Mouse (Mus musculus): ENCODE results near the gene Trappc13. TPM values are rescaled to one million over a fixed set of nuclear protein-coding genes. Genes with fewer than 3 reads are reported as not detected.
"Not testable (repeated sequence)": the region's sequence is repeated elsewhere in the genome, so short reads cannot be mapped to it uniquely, and the experiment has no call there.

Gene Trappc13
- total RNA-seq (2014; fragmentation: Nextera tagmentation), result 25.1 and 36.0 TPM in 2 replicates
- 63.3 and 69.3 TPM in 2 replicates for total RNA-seq (2017)

DNA sequence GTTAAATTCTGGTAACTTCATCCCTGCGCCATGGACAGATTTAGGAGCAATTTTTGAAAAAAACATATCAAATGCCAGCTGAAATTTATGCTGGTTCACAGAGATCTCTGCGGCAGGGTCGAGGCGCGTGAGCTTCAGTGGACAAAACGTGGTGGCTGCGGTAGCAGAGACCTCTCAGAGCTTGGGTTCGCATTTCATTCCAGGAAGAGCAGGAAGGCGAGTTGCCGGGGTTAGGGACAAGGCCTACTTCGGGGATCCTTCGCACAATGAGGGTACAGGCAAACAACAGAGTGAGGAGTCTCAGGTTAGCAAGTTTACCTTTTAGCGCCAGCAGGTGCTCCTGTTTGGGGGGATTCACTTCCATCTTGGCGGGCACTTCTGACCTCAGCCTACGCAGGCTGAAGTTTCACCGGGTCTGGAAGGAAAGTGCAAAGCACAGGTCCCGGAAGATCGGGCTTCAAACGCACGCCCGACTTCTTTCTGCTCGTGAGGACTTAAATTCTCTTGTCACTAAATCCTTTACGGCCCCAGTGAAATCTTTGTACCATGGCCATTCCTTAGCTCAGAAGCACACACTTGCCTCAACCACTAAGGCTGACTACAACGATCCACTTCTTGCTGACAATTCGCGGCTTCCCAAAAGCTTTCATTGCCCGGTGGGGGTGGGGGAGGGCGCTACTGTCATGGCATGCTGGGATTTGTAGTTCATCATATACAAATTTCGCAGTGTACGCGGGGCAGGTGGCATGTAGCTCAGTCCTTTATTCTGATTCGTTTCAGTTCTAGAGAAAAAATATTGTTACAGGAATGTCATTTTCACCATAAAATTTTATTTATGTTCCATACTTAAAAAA lies at the start of gene Trappc13:
Trappc13 (minus strand) TSS at position 674 of the 854 bp plus-strand sequence.
- peak; percentile 72 for ATAC-seq (replicated peaks; ENCODE audit: low FRiP score, low TSS enrichment, poor library complexity, severe bottlenecking)

DNA sequence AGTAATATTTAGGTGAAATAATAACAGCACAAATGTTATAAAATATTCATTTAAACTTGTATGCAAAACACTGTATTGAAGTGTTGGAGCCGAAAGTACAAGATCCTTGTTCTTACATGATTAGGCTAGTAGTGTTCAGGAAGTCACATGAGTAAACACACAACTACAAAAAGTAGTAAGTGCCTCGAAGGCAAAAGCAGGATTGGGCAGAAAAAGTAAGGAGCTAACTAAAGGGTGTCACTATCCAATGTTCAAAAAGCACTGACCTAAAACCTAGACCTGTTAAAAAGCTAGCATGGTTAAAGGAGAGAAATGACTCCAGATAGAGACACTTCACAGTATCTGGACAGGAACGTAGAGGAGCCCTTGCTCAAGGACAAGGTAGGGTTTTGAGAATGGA lies 49.2 kb upstream of the Trappc13 start:
- ATAC-seq (replicated peaks; ENCODE audit: low FRiP score, low TSS enrichment, poor library complexity, severe bottlenecking), result no peak

DNA sequence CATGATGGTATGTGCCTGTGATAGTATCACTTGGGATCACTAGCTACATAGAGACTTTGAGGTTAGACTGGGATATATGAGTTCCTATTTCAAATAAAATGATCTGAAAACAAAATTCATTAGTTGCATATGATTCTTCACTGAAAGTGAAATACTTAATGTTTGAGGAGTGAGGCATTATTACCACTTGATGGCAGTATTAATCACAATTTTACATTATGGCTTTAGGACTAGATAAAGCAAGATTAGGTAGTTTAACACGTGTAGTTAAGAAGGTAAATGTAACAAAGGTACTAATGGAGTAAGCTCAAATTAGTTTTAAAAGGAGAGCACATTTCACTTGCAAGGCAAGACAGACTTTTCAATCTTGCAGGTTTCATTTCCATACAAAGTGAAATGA lies 26.0 kb upstream of the Trappc13 start:
- ATAC-seq (replicated peaks; ENCODE audit: low FRiP score, low TSS enrichment, poor library complexity, severe bottlenecking), result 0 out of 2 replicates have a peak, but pooled peaks have one; percentile 67

DNA sequence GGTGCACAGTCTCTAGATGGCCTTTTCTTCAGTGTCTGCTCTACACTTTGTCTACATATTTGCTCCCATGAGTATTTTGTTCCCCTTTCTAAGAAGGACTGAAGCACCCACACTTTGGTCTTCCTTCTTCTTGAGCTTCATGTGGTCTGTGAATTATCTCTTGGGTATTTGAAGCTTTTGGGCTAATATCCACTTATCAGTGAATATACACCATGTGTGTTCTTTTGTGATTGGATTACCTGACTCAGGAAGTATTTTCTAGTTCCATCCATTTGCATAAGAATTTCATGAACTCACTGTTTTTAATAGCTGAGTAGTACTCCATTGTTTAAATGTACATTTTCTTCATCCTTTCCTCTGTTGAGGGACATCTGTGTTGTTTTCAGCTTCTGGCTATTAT lies 17.6 kb upstream of the Trappc13 start:
- not testable (repeated sequence) for ATAC-seq (replicated peaks; ENCODE audit: low FRiP score, low TSS enrichment, poor library complexity, severe bottlenecking)

DNA sequence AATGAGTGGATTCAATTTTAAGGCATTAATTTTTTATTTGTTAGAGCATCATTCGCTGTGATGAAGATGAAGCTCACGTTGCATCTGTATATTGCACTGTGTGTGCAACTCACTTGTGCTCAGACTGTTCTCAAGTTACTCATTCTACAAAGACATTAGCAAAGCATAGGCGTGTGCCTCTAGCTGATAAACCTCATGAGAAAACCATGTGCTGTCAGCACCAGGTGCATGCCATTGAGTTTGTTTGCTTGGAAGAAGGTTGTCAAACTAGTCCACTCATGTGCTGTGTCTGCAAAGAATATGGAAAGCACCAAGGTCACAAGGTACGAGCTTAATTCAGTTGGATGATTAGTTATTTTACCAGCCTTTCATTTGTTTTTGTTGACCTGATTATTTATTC lies 9.1 kb upstream of the Trappc13 start:
- ATAC-seq (replicated peaks; ENCODE audit: low FRiP score, low TSS enrichment, poor library complexity, severe bottlenecking), result no peak

DNA sequence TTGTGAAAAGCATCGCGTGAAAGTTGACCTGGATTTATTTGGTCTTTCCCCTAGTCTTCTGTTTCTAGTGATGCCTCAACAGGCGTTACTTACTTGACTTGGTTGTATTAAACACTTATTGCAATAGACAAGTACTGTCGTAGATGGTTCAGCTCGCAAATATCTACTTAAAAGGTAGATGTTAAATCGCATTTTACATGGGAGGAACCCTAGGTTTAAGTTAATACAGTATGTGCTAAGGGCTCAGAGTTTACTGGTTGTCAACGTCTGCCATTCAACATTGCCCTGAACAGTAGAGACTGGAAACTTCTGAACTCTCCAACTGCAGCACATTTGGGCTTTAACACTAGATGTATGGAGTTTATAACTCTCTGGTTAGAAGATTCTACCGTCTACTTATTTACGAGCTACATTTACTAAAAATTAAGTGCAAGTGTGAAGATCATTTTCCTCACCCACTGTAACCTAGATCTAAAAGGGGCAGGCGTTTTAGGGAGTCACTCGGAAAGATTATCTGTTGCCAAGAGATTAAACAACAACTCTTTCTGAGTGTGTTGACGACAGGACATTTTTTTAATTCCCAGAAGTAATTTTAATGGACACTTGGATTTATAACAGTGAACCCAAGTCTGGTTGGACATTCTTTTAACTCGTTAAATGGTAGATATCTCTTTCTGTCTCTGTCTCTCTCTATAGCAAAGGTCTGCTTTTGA lies 1.1 kb upstream of the Trappc13 start:
- peak; percentile 49 for ATAC-seq (replicated peaks; ENCODE audit: low FRiP score, low TSS enrichment, poor library complexity, severe bottlenecking)

DNA sequence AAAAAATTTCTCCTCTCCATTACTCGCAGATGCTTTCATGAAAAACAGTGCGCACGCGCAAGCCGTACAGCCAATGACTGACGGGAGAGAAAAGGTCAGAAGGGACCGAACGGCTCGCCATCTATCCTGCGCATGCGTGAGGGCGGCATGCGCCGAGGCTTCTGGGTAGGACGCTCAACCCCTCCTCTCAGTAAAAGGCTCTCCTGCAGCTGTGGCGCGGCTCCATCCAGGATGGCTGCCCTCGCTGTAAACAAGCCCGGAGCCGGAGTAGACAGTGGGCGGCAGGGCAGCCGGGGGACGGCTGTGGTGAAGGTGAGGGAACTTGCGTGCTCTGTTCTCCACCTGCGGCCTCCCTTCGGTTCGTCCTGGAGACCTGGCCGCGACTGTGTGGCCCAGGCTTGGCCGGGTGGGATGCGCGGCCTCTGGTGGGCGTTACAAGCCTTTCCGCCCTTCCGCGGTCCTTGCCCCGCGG lies 417 bp upstream of the Trappc13 start, which contains the start of gene Trim23:
Trim23 (plus strand) TSS at position 148 of the 472 bp plus-strand sequence.
- ATAC-seq (replicated peaks; ENCODE audit: low FRiP score, low TSS enrichment, poor library complexity, severe bottlenecking), result peak; percentile 91

DNA sequence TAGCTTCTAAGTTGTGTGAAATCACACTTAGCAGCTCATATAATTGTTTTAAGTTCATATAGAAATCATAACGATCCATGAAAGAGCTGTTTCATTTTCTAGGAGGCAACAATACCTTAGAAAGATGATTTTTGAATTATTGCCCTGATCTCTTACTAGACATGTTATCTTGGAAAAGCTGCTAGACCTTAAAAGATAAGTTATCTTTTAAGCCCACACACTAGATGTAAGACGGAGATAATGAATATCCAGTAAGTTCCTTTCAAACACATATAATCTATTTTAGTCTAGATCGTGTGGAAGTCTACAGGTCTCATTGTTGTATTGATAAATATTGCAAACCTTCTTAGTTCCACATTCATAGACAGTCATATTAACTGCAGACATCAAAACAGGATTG lies 1.4 kb downstream of the Trappc13 start:
- no peak for ATAC-seq (replicated peaks; ENCODE audit: low FRiP score, low TSS enrichment, poor library complexity, severe bottlenecking)

DNA sequence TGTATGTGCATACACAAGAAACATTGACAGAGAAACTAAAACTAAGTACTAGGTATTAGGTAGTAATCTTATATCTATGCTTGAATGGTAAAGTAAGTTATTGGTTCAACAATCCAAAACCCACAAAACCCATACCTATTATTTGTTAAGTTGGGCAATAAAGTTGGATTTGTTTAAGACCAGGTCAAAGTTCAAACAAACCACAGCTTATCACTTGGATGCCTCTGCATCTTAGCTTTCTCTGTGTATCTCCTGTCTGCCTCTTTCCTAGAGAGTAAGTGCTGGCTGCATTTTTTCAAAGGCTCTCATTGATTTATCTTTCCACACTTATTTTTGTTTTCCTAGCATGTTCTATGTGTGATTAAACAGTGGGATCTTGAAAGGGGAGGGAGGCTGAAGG lies 5.8 kb downstream of the Trappc13 start:
- ATAC-seq (replicated peaks; ENCODE audit: low FRiP score, low TSS enrichment, poor library complexity, severe bottlenecking), result peak; percentile 20; the same call in 1 of the 2 replicates

DNA sequence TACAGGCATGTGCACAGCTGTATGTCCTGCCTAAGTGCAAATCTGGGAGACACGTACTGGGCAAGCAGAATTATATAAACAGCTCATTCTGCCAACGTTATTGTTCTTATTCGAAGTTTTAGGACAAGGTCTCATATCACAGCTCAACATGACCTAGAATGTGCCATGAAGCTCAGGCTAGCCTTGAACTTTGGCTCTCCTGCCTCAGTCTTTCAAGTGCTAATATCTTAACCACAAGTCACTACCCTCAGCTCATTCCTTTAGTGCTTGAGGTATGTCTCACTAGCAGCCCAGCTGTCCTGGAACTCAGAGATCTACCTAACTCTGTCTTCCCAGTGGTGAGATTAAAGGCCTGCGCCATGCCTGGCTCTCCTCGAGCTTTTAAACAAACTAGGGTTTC lies 6.6 kb downstream of the Trappc13 start:
- no peak for ATAC-seq (replicated peaks; ENCODE audit: low FRiP score, low TSS enrichment, poor library complexity, severe bottlenecking)

DNA sequence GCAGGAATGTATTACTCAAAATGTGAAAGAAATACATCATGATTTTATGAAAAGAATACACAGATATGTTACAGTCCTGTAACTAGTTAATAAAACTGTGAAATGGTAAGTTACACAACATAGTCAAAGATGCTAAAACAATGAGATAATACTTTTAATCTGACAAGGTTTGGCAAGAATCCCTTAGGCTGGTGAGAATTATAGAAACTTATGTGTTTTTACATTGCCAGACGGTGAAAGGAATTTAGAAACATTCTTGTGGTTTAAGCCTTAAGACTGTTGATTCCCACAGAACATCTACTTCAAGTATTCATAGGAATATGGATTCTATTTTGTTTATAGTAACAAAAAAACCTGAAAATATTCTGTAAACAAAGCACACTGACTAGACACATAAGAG lies 22.6 kb downstream of the Trappc13 start:
- ATAC-seq (replicated peaks; ENCODE audit: low FRiP score, low TSS enrichment, poor library complexity, severe bottlenecking), result no peak

DNA sequence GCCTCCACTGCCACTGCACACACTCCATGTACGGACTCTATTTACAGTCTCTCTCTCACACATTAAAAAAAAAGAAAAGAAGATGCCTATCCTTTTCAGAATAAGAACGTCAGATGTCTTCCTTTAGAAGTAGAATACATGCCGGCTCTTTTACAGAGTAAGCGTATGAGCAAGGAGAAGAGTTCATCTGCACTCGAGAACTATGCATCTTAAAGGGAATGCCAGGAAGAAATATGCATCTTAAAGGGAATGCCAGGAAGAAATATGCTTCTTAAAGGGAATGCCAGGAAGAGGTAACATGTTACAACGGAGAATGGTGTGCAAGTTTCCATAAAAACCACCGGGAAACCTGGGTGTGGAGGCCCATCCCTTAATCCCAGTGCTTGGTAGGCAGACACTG lies 23.2 kb downstream of the Trappc13 start:
- no peak for ATAC-seq (replicated peaks; ENCODE audit: low FRiP score, low TSS enrichment, poor library complexity, severe bottlenecking)

DNA sequence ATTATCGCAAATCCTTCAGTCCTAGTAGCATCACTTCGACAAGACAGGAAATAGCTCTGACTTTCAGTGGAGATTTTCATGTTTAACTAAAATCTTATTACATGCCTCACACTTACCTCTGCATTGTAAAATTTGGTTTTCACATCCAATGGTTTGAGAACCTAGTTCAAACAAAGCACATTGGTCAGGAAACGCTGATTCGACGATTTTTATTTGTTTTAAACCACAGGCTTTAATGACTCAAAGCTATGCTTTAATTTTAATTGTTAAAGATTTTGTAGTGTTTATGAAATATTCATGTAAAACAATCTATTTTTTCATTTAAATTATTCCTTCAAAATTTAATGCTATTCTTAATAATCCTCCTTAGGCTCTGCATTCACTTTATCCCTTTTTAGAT lies 24.1 kb downstream of the Trappc13 start:
- no peak for ATAC-seq (replicated peaks; ENCODE audit: low FRiP score, low TSS enrichment, poor library complexity, severe bottlenecking)

DNA sequence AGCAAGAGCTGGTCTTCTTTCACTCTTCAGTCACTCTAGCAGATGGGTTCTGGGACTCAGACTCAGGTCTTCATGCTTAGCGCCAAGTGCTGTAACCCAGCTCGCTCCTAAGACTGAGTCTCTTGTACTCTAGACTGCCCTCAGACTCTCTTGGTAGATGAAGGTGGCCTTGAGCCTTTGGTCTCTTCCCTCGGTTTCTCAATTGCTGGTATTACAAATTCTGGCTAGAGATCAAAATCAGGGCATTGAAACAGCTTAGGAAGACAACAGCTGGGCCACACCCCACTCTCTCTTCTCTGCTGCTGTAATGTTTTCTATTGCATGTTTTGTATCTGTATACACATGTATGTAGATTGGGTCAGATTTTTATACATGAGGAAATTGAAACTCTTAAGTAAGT lies 32.6 kb downstream of the Trappc13 start:
- no peak for ATAC-seq (replicated peaks; ENCODE audit: low FRiP score, low TSS enrichment, poor library complexity, severe bottlenecking)

DNA sequence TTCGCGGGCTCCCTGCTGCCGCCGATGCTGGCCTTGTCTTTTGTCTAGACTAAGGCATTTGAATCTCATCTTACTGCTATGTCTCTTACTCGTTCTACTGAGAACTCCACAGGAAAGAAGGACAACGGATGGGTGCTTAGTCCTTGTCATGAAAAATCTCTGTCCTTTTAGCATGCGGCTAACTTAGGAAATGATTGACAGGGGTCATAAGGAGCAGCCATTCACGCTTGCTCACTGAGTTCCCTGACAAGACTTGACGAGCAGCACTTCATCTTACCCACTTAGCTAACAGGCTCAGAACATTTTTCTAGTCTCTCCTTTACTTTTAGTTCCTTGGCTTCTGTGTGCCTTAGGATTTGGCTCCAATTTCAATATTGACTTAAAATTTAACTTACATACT lies 33.4 kb downstream of the Trappc13 start:
- no peak for ATAC-seq (replicated peaks; ENCODE audit: low FRiP score, low TSS enrichment, poor library complexity, severe bottlenecking)

DNA sequence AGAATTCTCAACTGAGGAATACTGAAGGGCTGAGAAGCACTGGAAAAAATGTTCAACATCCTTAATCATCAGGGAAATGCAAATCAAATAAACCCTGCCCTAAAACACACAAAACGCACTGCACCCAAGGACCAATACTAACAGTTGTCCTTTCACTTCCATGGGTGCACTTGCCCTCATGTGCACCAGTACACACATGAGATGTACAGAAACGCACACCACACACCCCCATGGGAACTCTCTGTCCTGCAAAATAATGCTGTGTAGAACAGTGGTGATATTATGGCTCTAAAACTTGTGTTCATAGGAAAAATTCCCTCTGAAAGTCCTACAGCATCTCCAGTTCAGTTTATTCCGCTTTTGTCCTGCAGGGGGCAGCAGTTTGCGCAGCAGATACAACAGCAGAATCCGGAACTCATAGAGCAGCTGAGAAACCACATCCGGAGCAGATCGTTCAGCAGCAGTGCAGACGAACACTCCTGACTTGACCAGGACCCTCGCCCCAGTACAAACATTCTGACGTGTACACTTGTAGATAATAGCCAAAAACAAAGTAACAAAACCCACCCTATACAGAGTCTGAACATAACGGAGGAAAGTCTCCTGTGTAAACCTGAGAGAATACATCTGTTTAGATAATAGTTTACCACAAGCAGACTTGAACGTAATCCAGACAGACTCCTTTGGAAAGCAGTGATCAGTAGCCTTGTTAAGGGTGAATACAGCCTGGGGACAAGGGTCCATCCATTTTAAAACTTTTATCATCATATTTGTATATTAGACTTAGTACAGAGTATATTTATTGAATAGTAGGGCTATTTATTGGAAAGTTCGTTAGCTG lies 38.7 kb downstream of the Trappc13 start:
- peak; percentile 94 for ATAC-seq (replicated peaks; ENCODE audit: low FRiP score, low TSS enrichment, poor library complexity, severe bottlenecking)

DNA sequence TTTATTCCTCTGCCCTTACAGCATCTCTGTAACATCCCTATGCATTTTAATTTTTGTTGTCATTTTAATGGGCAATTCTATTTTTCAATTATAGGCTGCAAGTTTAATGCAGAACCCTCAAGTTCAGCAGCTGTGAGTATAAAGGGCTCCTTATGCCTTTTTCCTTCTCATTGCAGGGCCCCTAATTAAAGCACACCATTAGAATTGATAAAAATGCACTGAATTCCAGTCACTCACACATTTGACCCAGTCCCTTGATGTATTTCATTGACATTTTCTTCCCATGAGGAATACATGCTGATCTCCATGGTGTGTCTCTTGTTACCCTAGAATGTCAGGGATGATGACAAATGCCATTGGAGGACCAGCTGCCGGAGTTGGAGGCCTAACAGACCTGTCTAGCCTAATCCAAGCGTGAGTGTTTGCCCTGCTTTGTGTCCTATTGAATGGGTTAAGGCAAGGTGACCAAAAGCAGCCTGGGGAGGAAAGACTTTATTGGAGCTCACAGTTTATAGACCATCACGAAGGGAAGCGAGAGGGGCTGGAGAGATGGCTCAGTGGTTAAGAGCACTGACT lies 43.7 kb downstream of the Trappc13 start:
- no peak for ATAC-seq (replicated peaks; ENCODE audit: low FRiP score, low TSS enrichment, poor library complexity, severe bottlenecking)

DNA sequence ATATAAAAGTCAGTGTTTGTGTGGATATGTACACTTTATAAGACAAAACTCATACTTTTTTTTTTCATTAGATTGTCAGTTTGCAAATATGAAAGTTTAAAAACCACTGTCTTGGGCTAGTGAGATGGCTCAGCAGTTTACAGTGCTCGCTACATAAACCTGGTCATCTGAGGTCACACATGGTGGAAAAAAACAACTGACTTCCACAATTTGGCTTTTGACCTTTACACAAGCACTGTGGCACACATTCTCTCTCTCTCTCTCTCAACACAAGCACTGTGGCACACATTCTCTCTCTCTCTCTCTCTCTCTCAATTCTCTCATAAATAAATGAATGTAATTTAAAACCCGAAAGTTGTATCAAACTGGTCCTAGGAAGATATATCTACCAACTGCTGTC lies 45.7 kb downstream of the Trappc13 start:
- ATAC-seq (replicated peaks; ENCODE audit: low FRiP score, low TSS enrichment, poor library complexity, severe bottlenecking), result no peak

DNA sequence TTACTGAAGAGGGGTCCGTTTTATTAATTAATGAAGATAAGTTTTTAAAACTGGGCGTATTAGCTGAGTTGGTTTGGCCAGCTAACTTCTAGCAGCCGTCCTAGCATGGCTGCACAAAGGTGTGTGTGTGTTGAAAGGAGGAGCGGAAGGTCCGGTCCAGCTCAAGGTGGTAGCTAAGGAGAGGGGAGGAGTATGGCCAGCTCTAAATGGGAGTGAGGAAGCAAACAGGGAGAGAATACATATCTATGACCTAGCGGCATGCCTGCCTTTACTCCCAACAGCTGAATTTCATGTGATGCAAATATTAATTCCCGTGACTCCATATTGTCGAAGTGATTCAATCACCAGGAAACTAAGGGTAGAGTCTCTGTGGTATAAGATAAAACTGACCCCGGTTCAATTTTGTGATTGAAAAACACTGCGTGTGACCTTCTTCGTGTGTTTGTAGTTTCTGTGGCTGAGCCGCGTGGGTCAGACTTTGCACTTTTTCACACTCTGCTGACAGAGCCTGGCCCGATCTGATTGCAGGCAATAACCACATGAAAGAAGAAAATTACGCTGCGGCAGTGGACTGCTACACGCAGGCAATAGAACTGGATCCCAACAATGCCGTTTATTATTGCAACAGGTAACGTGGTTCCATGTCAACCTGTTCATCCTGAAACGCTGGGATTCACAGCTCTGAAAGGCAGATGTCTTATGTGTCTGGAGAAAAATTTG lies 54.4 kb downstream of the Trappc13 start:
- no peak for ATAC-seq (replicated peaks; ENCODE audit: low FRiP score, low TSS enrichment, poor library complexity, severe bottlenecking)
